Mouse (Mus musculus) v-Abl transformed pro-B cells (cell line): ENCODE results near the gene Tcf3.

Experiments
- in situ Hi-C, 2 experiments: fragments of 400-800 bp; cut with MboI; formaldehyde crosslinking; loops; one replicate each; pipeline ENCODE4 v1.15.1; 2025; ENCODE audit not compliant: unreplicated experiment in 2 of 2

Gene Tcf3

GRCm38 (mm10) chr10:80390697-80391096 is 42.8 kb downstream of the Tcf3 start:
- in situ Hi-C loops: no loop called here

GRCm38 (mm10) chr10:80389185-80389708 is 44.2 kb downstream of the Tcf3 start:
- in situ Hi-C loops: no loop called here

- in situ Hi-C loops: no loop called here
Observed at GRCm38 (mm10) chr10:80388731-80389130, 44.7 kb downstream of the Tcf3 start.

GRCm38 (mm10) chr10:80387522-80387959 is 45.9 kb downstream of the Tcf3 start, which contains the start of gene Mex3d:
Gene Mex3d (minus strand): TSS chr10:80387659.
- in situ Hi-C loops: no loop called here

- in situ Hi-C loops: no loop called here
Observed at GRCm38 (mm10) chr10:80386735-80387471, 46.5 kb downstream of the Tcf3 start.

GRCm38 (mm10) chr10:80385811-80386734 is 47.4 kb downstream of the Tcf3 start:
- in situ Hi-C loops: no loop called here

GRCm38 (mm10) chr10:80385310-80385709 is 48.1 kb downstream of the Tcf3 start:
- in situ Hi-C loops: no loop called here

GRCm38 (mm10) chr10:80384709-80385108 is 48.7 kb downstream of the Tcf3 start:
- in situ Hi-C loops: no loop called here

- in situ Hi-C loops: no loop called here
Observed at GRCm38 (mm10) chr10:80384115-80384639, 49.3 kb downstream of the Tcf3 start.

- in situ Hi-C loops: no loop called here
Observed at GRCm38 (mm10) chr10:80383431-80383830, 50.0 kb downstream of the Tcf3 start.

- in situ Hi-C loops: no loop called here
Observed at GRCm38 (mm10) chr10:80382641-80383365, 50.6 kb downstream of the Tcf3 start.

GRCm38 (mm10) chr10:80377716-80378115 is 55.7 kb downstream of the Tcf3 start:
- in situ Hi-C loops: loop anchor here (5.0 to 10.0 kb wide), 3 partner anchors 70 to 203 kb away; partner anchors contain the start of genes 1600002K03Rik (in 1 of the 2) and Efna2 (in 1 of the 2)

GRCm38 (mm10) chr10:80376160-80376559 is 57.3 kb downstream of the Tcf3 start:
- in situ Hi-C loops: loop anchor here (5.0 to 10.0 kb wide), 3 partner anchors 71 to 201 kb away; partner anchors contain the start of genes 1600002K03Rik (in 1 of the 2) and Efna2 (in 1 of the 2)

- in situ Hi-C loops: loop anchor here (5.0 to 10.0 kb wide), 2 partner anchors 37 to 199 kb away; partner anchors contain the start of genes 1600002K03Rik (in 1 of the 2) and Efna2 (in 1 of the 2)
Observed at GRCm38 (mm10) chr10:80374063-80374462, 59.4 kb downstream of the Tcf3 start.

GRCm38 (mm10) chr10:80372706-80373105 is 60.7 kb downstream of the Tcf3 start:
- in situ Hi-C loops: loop anchor here (5.0 to 10.0 kb wide), 2 partner anchors 35 to 198 kb away; partner anchors contain the start of genes 1600002K03Rik (in 1 of the 2) and Efna2 (in 1 of the 2)

- in situ Hi-C loops: loop anchor here (5.0 to 10.0 kb wide), 2 partner anchors 35 to 197 kb away; partner anchors contain the start of genes 1600002K03Rik (in 1 of the 2) and Efna2 (in 1 of the 2)
Observed at GRCm38 (mm10) chr10:80371983-80372382, 61.5 kb downstream of the Tcf3 start.

GRCm38 (mm10) chr10:80371411-80371966 is 62.0 kb downstream of the Tcf3 start:
- in situ Hi-C loops: loop anchor here (5.0 to 10.0 kb wide), 2 partner anchors 34 to 197 kb away; partner anchors contain the start of genes 1600002K03Rik (in 1 of the 2) and Efna2 (in 1 of the 2)

- in situ Hi-C loops: loop anchor here (5.0 to 10.0 kb wide), 2 partner anchors 33 to 195 kb away; partner anchors contain the start of genes 1600002K03Rik (in 1 of the 2) and Efna2 (in 1 of the 2)
Observed at GRCm38 (mm10) chr10:80369995-80370747, 63.3 kb downstream of the Tcf3 start.
